Mouse (Mus musculus) MEL (cell line): ENCODE results near the gene Oxsm. TPM values are rescaled to one million over a fixed set of nuclear protein-coding genes. Genes with fewer than 3 reads are reported as not detected.

Experiments used
- DNase-seq: peaks from one replicate; pipeline ENCODE4 v3.0.0; 2011; ENCODE audit warnings: low read depth, low spot score
- H3K27ac ChIP-seq: 2 replicates; pipeline ENCODE4 v1.5.1; 2012; ENCODE audit warnings: low read depth, mild to moderate bottlenecking, control low read depth, low read length, moderate library complexity; ENCODE audit not compliant: control insufficient read depth
- H3K27me3 ChIP-seq, 2 experiments: fragments of 150-350 bp in 1 of 2; sonication (generic) in 1 of 2; 2 replicates each; pipeline ENCODE4 v1.6.1; 2012; ENCODE audit warnings: low read length in 2 of 2, mild to moderate bottlenecking in 2 of 2, improper control_type of control experiment in 1 of 2, moderate library complexity in 1 of 2; ENCODE audit not compliant: insufficient read depth in 2 of 2, control insufficient read depth in 1 of 2
- H3K36me3 ChIP-seq, 2 experiments: 2 replicates each; pipeline ENCODE4 v1.6.1; 2012 to 2014; ENCODE audit warnings: low read length in 2 of 2, improper control_type of control experiment in 1 of 2, inconsistent platforms in 1 of 2, mild to moderate bottlenecking in 1 of 2; ENCODE audit not compliant: insufficient read depth in 2 of 2, control insufficient read depth in 1 of 2
- H3K4me1 ChIP-seq, 2 experiments: fragments of 150-350 bp in 1 of 2; sonication (generic) in 1 of 2; 2 replicates each; pipeline ENCODE4 v1.6.1; 2012; ENCODE audit warnings: low read length in 2 of 2, improper control_type of control experiment in 1 of 2, mild to moderate bottlenecking in 1 of 2; ENCODE audit not compliant: insufficient read depth in 2 of 2, control insufficient read depth in 1 of 2
- H3K4me3 ChIP-seq, 2 experiments: fragments of 150-350 bp in 1 of 2; sonication (generic) in 1 of 2; 2 replicates each; pipeline ENCODE4 v1.5.1; 2012; ENCODE audit warnings: low read depth in 2 of 2, low read length in 2 of 2, mild to moderate bottlenecking in 2 of 2, moderate library complexity in 2 of 2, control low read depth in 1 of 2, improper control_type of control experiment in 1 of 2; ENCODE audit not compliant: control insufficient read depth in 1 of 2, insufficient read depth in 1 of 2
- H3K79me2 ChIP-seq: 2 replicates; pipeline ENCODE4 v1.6.1; 2012; ENCODE audit warnings: mild to moderate bottlenecking, low read length, moderate library complexity; ENCODE audit not compliant: control insufficient read depth, poor library complexity, insufficient read depth
- H3K9ac ChIP-seq: 2 replicates; pipeline ENCODE4 v1.6.1; 2012; ENCODE audit warnings: low read depth, mild to moderate bottlenecking, control low read depth, low read length, moderate library complexity; ENCODE audit not compliant: control insufficient read depth, poor library complexity, severe bottlenecking
- H3K9me3 ChIP-seq: fragments of 150-350 bp; sonication (generic); replicated peaks from 2 replicates; pipeline ENCODE4 v1.6.1; 2012; ENCODE audit warnings: mild to moderate bottlenecking, low read length, improper control_type of control experiment, moderate library complexity; ENCODE audit not compliant: insufficient read depth
- BHLHE40 ChIP-seq: IDR thresholded peaks from 2 replicates; pipeline ENCODE4 v1.6.1; 2012; ENCODE audit warnings: low read depth, mild to moderate bottlenecking, inconsistent platforms, low read length, improper control_type of control experiment, borderline replicate concordance
- CHD1 ChIP-seq: IDR thresholded peaks from 2 replicates; pipeline ENCODE4 v1.6.1; 2012; ENCODE audit warnings: low read depth, mild to moderate bottlenecking, inconsistent platforms, low read length, improper control_type of control experiment
- E2F4 ChIP-seq: IDR thresholded peaks from 2 replicates; pipeline ENCODE4 v1.6.1; 2011; ENCODE audit warnings: low read depth, low read length, improper control_type of control experiment, borderline replicate concordance
- ELF1 ChIP-seq: IDR thresholded peaks from 2 replicates; pipeline ENCODE4 v1.6.1; 2014; ENCODE audit warnings: low read depth, mild to moderate bottlenecking, inconsistent platforms, low read length, improper control_type of control experiment, moderate library complexity
- EP300 ChIP-seq, 2 experiments: IDR thresholded peaks; 2 replicates each; pipeline ENCODE4 v1.6.1; 2011; ENCODE audit warnings: improper control_type of control experiment in 2 of 2, low read length in 2 of 2, low read depth in 1 of 2, mild to moderate bottlenecking in 1 of 2
- KAT2A ChIP-seq: conservative IDR thresholded peaks from 2 replicates; pipeline ENCODE4 v1.6.1; 2012; ENCODE audit warnings: low read depth, low read length, improper control_type of control experiment, inconsistent platforms
- MAFK ChIP-seq: IDR thresholded peaks from 2 replicates; pipeline ENCODE4 v1.6.1; 2011; ENCODE audit warnings: low read depth, mild to moderate bottlenecking, low read length, improper control_type of control experiment, borderline replicate concordance
- MAX ChIP-seq: IDR thresholded peaks from 2 replicates; pipeline ENCODE4 v1.6.1; 2011; ENCODE audit warnings: low read length, improper control_type of control experiment
- MAZ ChIP-seq: IDR thresholded peaks from 2 replicates; pipeline ENCODE4 v1.6.1; 2012; ENCODE audit warnings: low read depth, mild to moderate bottlenecking, inconsistent platforms, low read length, improper control_type of control experiment
- MEF2A ChIP-seq: IDR thresholded peaks from 2 replicates; pipeline ENCODE4 v1.6.1; 2014; ENCODE audit warnings: low read depth, mild to moderate bottlenecking, inconsistent platforms, low read length, improper control_type of control experiment; ENCODE audit not compliant: poor library complexity, insufficient replicate concordance, severe bottlenecking; ENCODE audit errors: extremely low read depth
- MXI1 ChIP-seq: IDR thresholded peaks from 2 replicates; pipeline ENCODE4 v1.6.1; 2011; ENCODE audit warnings: mild to moderate bottlenecking, low read depth, low read length, improper control_type of control experiment
- POLR2AphosphoS2 ChIP-seq: IDR thresholded peaks from 2 replicates; pipeline ENCODE4 v1.6.1; 2011; ENCODE audit warnings: low read length, improper control_type of control experiment
- RCOR1 ChIP-seq: IDR thresholded peaks from 2 replicates; pipeline ENCODE4 v1.6.1; 2012; ENCODE audit warnings: low read depth, mild to moderate bottlenecking, inconsistent platforms, low read length, improper control_type of control experiment
- TBP ChIP-seq: IDR thresholded peaks from 2 replicates; pipeline ENCODE4 v1.8.0; 2011; ENCODE audit warnings: low read depth, low read length, improper control_type of control experiment
- USF1 ChIP-seq: IDR thresholded peaks from 2 replicates; pipeline ENCODE4 v1.6.1; 2014; ENCODE audit warnings: low read depth, mild to moderate bottlenecking, inconsistent platforms, low read length, improper control_type of control experiment, moderate library complexity
- ZKSCAN1 ChIP-seq: IDR thresholded peaks from 2 replicates; pipeline ENCODE4 v1.6.1; 2012; ENCODE audit warnings: low read depth, mild to moderate bottlenecking, inconsistent platforms, low read length, improper control_type of control experiment, moderate library complexity
- polyA plus RNA-seq, 2 experiments: library from polyadenylated mRNA; stranded (reverse) in 1 of 2; unstranded in 1 of 2; fragments of >175 nt in 1 of 2; fragments of >200 nt in 1 of 2; gene quantifications; 2 replicates each; pipeline versions ENCODE4 v1.2.1 to v1.2.4; 2012; ENCODE audit warnings: low replicate concordance in 2 of 2, low read depth in 1 of 2; ENCODE audit not compliant: insufficient read length in 2 of 2, insufficient read depth in 1 of 2, missing spikeins in 1 of 2
- total RNA-seq: library from RNA; depleted of rRNA; stranded (reverse); fragments of 300-350 nt; gene quantifications from 2 replicates; pipeline ENCODE4 v1.2.3, GENCODE M21; 2012

Gene Oxsm
- total and polyA plus RNA-seq, 3 experiments, result 5.4 to 8.9 TPM; not detected in 1

DNA sequence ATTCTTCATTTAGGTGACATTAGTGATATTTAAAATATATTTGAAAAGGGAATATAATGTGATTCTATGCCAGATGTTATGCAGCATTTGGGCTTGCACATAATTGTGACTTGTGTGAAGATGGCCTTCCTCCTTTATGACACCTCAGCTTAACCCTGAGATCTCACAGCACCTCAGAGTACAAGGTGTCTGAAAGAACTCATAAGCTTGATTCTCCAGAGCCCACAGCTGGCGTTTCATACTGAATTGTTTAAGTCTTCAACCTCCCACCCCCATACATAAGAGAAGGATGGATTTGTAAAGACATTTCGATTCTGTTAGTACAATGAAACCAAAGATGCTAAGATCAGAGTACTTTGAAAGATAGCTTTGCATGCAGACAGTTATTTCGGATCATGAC lies 491 bp upstream of the Oxsm start:
- no peaks in the 10 kb centered on the region for H3K27me3 ChIP-seq
- no peaks in the 10 kb centered on the region for H3K9me3 ChIP-seq
- peaks cover 8% of the 10 kb centered on the region for H3K79me2 ChIP-seq
- H3K9ac ChIP-seq, result peak overlapping the region; percentile 100
- peaks cover 0 to 44% of the 10 kb centered on the region in 2 experiments; a peak in 2 of 4 replicates for H3K36me3 ChIP-seq
- peak overlapping the region; percentile 80 to 88 for H3K4me3 ChIP-seq
- no peak overlapping the region for H3K27ac ChIP-seq
- no peak for TF ChIP-seq POLR2AphosphoS2
- no peak for TF ChIP-seq MAFK
- TF ChIP-seq ZKSCAN1, result no peak
- no peak for TF ChIP-seq MXI1
- no peak for TF ChIP-seq E2F4
- no peak for TF ChIP-seq RCOR1
- no peak for TF ChIP-seq MEF2A
- TF ChIP-seq MAX, result no peak
- TF ChIP-seq USF1, result no peak
- TF ChIP-seq BHLHE40, result no peak
- TF ChIP-seq KAT2A, result no peak
- TF ChIP-seq TBP, result no peak
- H3K4me1 ChIP-seq, result peaks cover 22 to 28% of the 10 kb centered on the region in 2 experiments
- DNase-seq, result no peak

DNA sequence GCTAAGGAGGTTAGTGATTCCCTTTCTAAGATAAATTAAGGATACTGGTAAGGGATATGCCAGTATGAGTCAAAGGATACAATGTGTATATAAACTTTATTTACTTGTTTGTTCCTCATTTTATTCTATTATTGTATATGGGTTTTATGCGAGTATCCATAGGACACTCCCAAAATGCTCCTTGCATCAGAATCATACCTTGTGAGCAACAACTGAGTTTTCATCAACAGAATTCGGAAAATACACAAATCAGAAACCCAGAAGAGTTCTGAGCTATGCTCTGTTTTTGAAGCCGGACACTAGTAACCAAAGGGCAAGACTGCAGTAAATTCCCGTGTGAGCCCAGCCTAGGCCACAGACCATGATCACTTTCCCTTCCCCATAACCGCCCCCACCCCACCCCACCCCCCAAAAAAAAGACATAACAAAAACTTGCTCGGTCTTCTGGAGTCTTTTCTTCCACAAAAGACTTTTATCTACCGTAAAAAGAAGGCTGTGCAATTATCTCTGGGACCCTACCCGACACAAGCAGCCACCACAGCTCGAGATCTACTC lies 928 bp downstream of the Oxsm start:
- peaks cover 27 to 30% of the 10 kb centered on the region in 2 experiments for H3K4me1 ChIP-seq
- H3K9me3 ChIP-seq, result no peaks in the 10 kb centered on the region
- peak; percentile 43 for DNase-seq
- no peak for TF ChIP-seq MAZ
- peak; percentile 68; the same call in 1 of the 2 replicates for TF ChIP-seq CHD1
- TF ChIP-seq ELF1, result 0 out of 2 replicates have a peak, but pooled peaks have one; percentile 3
- TF ChIP-seq POLR2AphosphoS2, result no peak
- TF ChIP-seq TBP, result peak; percentile 53; the same call in 1 of the 2 replicates
- TF ChIP-seq EP300 (IDR thresholded peaks at IDR 0.05; ENCODE audit: low read depth in 1 of 2, low read length in 2 of 2), result no peak
- H3K27me3 ChIP-seq, result no peaks in the 10 kb centered on the region
- peaks cover 8% of the 10 kb centered on the region for H3K79me2 ChIP-seq
- peak overlapping the region; percentile 59 to 87 for H3K4me3 ChIP-seq
- H3K9ac ChIP-seq, result peak overlapping the region; percentile 72
- peak overlapping the region; percentile 74 for H3K27ac ChIP-seq
- peaks cover 0 to 46% of the 10 kb centered on the region in 2 experiments; a peak in 2 of 4 replicates for H3K36me3 ChIP-seq
